Mouse (Mus musculus) thymus, adult 2 months (tissue): ENCODE data around the gene Fam166b. TPM values are rescaled to one million over a fixed set of nuclear protein-coding genes. Genes with fewer than 3 reads are reported as not detected.

Experiments
- DNase-seq: peaks from one replicate; pipeline ENCODE4 v3.0.0; 2021
- H3K27ac ChIP-seq: fragments of 200-500 bp; 2 replicates; pipeline ENCODE4 v1.5.1; 2012; ENCODE audit warnings: low read length, control low read depth; ENCODE audit not compliant: control insufficient read depth, insufficient read depth
- H3K27me3 ChIP-seq: fragments of 200-500 bp; 2 replicates; pipeline ENCODE4 v1.6.1; 2012; ENCODE audit warnings: mild to moderate bottlenecking, low read length, moderate library complexity, mixed read lengths; ENCODE audit not compliant: control insufficient read depth, insufficient read depth
- H3K36me3 ChIP-seq: fragments of 200-500 bp; 2 replicates; pipeline ENCODE4 v1.6.1; 2012; ENCODE audit warnings: mild to moderate bottlenecking, low read length, moderate library complexity; ENCODE audit not compliant: control insufficient read depth, insufficient read depth
- H3K4me1 ChIP-seq: fragments of 200-500 bp; replicated peaks from 2 replicates; pipeline ENCODE4 v1.6.1; 2012; ENCODE audit warnings: low read length; ENCODE audit not compliant: control insufficient read depth, insufficient read depth
- H3K4me3 ChIP-seq: fragments of 200-500 bp; 2 replicates; pipeline ENCODE4 v1.5.1; 2012; ENCODE audit warnings: mild to moderate bottlenecking, low read length, control low read depth, moderate library complexity; ENCODE audit not compliant: control insufficient read depth, insufficient read depth
- CTCF ChIP-seq: fragments of 200-500 bp; IDR thresholded peaks from 2 replicates; pipeline ENCODE4 v1.5.1; 2012; ENCODE audit warnings: mild to moderate bottlenecking, control low read depth, low read length, moderate library complexity, borderline replicate concordance; ENCODE audit not compliant: control insufficient read depth, poor library complexity, insufficient read depth; ENCODE audit errors: extremely low read depth
- POLR2A ChIP-seq: fragments of 200-500 bp; IDR thresholded peaks from 2 replicates; pipeline ENCODE4 v1.6.1; 2012; ENCODE audit warnings: mild to moderate bottlenecking, low read length, control low read depth, moderate library complexity; ENCODE audit not compliant: control insufficient read depth, poor library complexity, insufficient read depth; ENCODE audit errors: extremely low read depth
- WGBS: fragments of 180-500 bp; shearing (Covaris S2); methylation state at CpG from one replicate; pipeline ENCODE4 v1.1.7; 2018; 5-methylcytosine and 5-hydroxymethylcytosine counted together
- polyA plus RNA-seq: library from polyadenylated mRNA; depleted of rRNA; stranded (reverse); fragments of >200 nt; gene quantifications from 2 replicates; pipeline ENCODE4 v1.2.3, GENCODE M21; 2012

Fam166b gene
- polyA plus RNA-seq, 1 experiment: 0.22 TPM

GRCm38 (mm10) chr4:43399391-43400131 lies 29.4 kb downstream of the Fam166b start:
- H3K27ac ChIP-seq: peak overlapping the region; percentile 12; the same call in 1 of the 2 replicates
- no peak for DNase-seq
- TF ChIP-seq CTCF: no peak
- no peak for TF ChIP-seq POLR2A
- no peaks in the 10 kb centered on the region for H3K27me3 ChIP-seq
- H3K4me1 ChIP-seq: no peaks in the 10 kb centered on the region
- 88% methylated on average over 31 of the region's 31 CpGs for WGBS
- H3K36me3 ChIP-seq: no peaks in the 10 kb centered on the region
- H3K4me3 ChIP-seq: no peak overlapping the region

- Histone ChIP-seq H3K27ac (no peak overlapping the region), H3K27me3 (no peaks in the 10 kb centered on the region), H3K4me3 (no peak overlapping the region), H3K4me1 (no peaks in the 10 kb centered on the region), H3K36me3 (no peaks in the 10 kb centered on the region)
- TF ChIP-seq CTCF (no peak), POLR2A (no peak)
- no peak for DNase-seq
- WGBS: 68% methylated on average over 17 of the region's 17 CpGs
These were observed 30.1 kb downstream of the Fam166b start for GRCm38 (mm10) chr4:43398829-43399331.

- Histone ChIP-seq H3K27me3 (no peaks in the 10 kb centered on the region), H3K4me3 (no peak overlapping the region), H3K36me3 (no peaks in the 10 kb centered on the region), H3K27ac (no peak overlapping the region), H3K4me1 (no peaks in the 10 kb centered on the region)
- WGBS: 89% methylated on average over 4 of the region's 4 CpGs
- TF ChIP-seq POLR2A: no peak
- DNase-seq: no peak
These were observed 30.9 kb downstream of the Fam166b start for GRCm38 (mm10) chr4:43398014-43398413.

- no peaks in the 10 kb centered on the region for H3K27me3 ChIP-seq
- DNase-seq: no peak
- 94% methylated on average over 5 of the region's 5 CpGs for WGBS
- no peaks in the 10 kb centered on the region for H3K36me3 ChIP-seq
- H3K4me3 ChIP-seq: no peak overlapping the region
- TF ChIP-seq CTCF (no peak), POLR2A (no peak)
- H3K27ac ChIP-seq: no peak overlapping the region
- H3K4me1 ChIP-seq: no peaks in the 10 kb centered on the region
These were observed 32.6 kb downstream of the Fam166b start for GRCm38 (mm10) chr4:43396381-43396780.

GRCm38 (mm10) chr4:43395836-43396235 lies 33.1 kb downstream of the Fam166b start:
- Histone ChIP-seq H3K4me1 (no peaks in the 10 kb centered on the region), H3K27me3 (no peaks in the 10 kb centered on the region), H3K27ac (no peak overlapping the region), H3K36me3 (no peaks in the 10 kb centered on the region), H3K4me3 (no peak overlapping the region)
- 79% methylated on average over 9 of the region's 9 CpGs for WGBS
- DNase-seq: no peak
- TF ChIP-seq POLR2A (no peak), CTCF (no peak)

- no peak for DNase-seq
- H3K4me3 ChIP-seq: no peak overlapping the region
- H3K27ac ChIP-seq: no peak overlapping the region
- no peaks in the 10 kb centered on the region for H3K27me3 ChIP-seq
- no peaks in the 10 kb centered on the region for H3K4me1 ChIP-seq
- TF ChIP-seq CTCF: no peak
- TF ChIP-seq POLR2A: no peak
- H3K36me3 ChIP-seq: no peaks in the 10 kb centered on the region
- 84% methylated on average over 5 of the region's 5 CpGs for WGBS
These were observed 33.8 kb downstream of the Fam166b start for GRCm38 (mm10) chr4:43395147-43395546.
